Mouse (Mus musculus): Measurements from ENCODE around the gene Gm36176. TPM values are rescaled to one million over a fixed set of nuclear protein-coding genes. Genes with fewer than 3 reads are reported as not detected.

The Gm36176 gene
- not detected for total RNA-seq (2023)

DNA sequence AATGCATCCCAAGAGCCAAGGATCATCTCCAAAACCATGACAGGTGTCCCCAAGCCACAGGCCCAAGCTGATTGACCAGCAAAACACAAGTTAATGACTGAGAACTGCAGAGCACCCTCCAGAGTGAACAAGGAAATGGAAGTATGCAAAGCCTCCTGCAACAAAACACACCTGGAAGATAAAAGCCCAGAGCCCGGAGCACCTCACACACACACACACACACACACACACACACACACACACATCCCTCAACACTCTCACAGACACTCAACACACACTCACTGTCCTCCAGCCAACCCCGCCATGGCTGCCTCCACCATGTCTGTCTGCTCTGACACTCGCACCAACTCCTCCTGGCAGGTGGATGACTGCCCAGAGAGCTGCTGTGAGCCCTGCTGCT, at the start of gene Gm36176:
Gm36176 (plus strand) TSS at position 301 of the 400 bp plus-strand sequence.

DNA sequence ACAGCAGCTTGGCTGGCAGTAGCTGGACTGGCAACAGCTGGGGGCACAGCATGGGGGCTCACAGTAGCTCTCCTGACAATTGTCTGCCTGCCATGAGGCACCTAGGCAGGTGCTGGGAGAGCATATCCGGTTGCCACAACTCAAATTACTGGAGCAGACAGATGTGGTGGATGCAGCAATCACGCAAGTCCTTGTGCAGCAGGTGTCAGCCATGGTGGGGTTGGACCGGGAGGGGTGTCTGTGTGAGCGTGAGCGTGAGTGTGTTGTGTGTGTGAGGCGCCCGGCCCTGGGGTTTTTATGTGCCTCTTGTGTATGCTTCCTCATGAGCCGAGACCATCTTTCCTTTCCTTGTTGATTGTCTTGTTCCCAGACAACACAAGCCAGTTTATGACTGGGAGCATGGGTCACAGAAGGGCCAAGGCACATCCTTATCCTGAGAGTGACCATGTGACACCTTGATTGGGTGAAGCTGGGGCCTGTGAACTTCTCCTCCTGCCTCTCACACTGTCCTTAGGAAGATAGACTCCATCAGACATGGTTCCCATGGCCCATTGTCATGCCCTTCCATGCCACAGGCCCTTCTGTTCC, 47.6 kb upstream of the Gm36176 start, which contains the start of gene Gm19668:
Gm19668 (minus strand) TSS at position 213 of the 588 bp plus-strand sequence.

DNA sequence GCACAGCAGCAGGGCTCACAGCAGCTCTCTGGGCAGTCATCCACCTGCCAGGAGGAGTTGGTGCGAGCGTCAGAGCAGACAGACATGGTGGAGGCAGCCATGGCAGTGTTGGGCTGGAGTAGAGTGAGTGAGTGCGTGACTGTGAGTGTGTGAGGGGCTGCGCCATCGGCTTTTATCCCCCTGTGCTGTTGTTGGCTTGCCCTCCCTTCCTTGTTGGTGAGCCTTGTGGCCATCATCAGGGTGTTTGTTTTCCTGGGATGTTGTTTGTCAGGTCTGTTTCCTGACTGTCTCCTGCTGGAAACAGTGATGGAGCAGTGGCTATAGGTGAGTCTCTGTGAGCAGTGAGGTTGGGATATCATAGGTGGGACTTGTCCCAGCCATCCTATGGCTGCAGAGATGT, 34.9 kb upstream of the Gm36176 start, which contains the start of gene Gm9507:
Gm9507 (minus strand) TSS at position 101 of the 400 bp plus-strand sequence.

DNA sequence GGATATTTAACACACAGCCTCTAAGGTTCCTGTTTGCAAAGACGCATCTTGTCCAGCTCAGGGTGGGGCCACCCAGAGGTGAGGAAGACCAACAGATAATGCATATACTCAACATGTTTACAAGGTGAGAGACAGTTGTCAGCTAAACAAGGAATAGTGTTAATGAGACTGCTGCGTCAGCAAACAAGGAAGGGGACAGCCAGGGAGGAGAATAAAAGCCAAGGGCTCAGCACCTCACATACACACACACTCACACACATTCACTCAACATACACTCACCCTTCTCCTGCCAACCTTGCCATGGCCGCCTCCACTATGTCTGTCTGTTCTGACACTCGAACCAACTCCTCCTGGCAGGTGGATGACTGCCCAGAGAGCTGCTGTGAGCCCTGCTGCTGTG, 32.2 kb upstream of the Gm36176 start, which contains the start of gene Gm2696:
Gm2696 (plus strand) TSS at position 301 of the 400 bp plus-strand sequence.

DNA sequence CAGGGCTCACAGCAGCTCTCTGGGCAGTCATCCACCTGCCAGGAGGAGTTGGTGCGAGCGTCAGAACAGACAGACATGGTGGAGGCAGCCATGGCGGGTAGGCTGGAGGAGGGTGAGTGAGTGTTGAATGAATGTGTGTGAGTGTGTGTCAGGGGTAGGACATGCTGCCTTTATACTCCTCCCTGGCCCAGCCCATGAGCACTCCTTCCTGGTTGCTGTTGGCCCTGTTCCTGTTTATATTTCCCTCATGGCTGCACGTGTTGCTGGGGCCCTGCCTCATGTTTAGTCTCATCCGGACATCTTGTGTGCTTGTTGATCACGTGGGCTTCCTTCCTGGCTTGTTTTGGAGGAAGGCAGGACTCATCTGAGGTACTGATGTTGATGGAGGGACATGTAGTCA, 19.7 kb upstream of the Gm36176 start, which contains the start of gene Krtap10-4:
Krtap10-4 (minus strand) TSS at position 145 of the 400 bp plus-strand sequence.

DNA sequence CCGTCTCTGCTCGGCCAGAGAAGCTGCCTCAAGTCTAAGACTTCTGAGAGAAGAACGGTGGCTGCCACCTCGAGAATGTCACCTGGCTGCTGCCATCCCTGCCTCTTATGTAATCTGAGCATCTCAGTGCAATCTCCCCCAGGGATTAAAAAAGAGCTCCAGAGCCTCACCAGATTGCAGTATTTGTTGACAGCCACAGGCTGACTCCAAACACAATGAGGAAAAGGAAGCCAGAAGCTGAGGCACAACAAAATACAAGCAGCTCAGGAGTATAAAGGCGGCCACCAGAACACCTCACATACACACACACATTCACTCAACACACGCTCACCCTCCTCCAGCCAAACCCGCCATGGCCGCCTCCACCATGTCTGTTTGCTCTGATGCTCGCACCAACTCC, 11.0 kb upstream of the Gm36176 start, which contains the start of gene Krtap10-10:
Krtap10-10 (plus strand) TSS at position 301 of the 400 bp plus-strand sequence.

DNA sequence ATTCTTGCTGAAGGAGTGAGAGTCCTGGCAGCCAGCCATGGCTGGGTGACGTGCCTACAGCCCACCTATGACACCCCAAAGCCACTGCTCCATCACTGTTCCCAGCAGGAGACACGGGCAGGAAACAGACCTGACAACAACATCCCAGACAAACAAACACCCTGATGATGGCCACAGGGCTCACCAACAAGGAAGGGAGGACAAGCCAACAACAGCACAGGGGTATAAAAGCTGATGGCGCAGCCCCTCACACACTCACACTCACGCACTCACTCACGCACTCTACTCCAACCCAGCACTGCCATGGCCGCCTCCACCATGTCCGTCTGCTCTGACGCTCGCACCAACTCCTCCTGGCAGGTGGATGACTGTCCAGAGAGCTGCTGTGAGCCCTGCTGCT, 6.0 kb downstream of the Gm36176 start, which contains the start of gene Gm10318:
Gm10318 (plus strand) TSS at position 301 of the 400 bp plus-strand sequence.

DNA sequence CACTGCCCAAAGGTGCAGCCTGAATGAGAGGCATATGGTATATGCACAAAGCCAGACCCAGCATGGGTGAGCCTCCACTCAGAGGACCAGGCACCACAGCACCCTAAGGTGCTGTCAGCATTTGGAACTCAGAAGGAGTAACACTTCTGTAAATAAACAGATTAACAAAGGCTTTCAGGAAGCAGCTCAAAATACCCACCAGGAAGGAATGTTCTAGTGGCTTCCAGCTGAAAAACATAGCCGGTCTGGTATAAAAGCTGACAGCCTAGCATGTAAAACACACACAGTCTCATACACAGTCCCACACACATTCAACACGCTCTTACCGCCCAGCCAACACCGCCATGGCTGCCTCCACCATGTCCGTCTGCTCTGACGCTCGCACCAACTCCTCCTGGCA, 15.1 kb downstream of the Gm36176 start, which contains the start of gene Gm3285:
Gm3285 (plus strand) TSS at position 301 of the 400 bp plus-strand sequence.

Other genes starting within 250 kb of the Gm36176 start
- 49.8 TPM for gene Sumo3, start 240.7 kb upstream of the Gm36176 start, total RNA-seq (2023)
- 2.4 TPM for gene Gm49325, start 240.6 kb upstream of the Gm36176 start, total RNA-seq (2023)
- 41.4 TPM for gene Ube2g2, start 224.5 kb upstream of the Gm36176 start, total RNA-seq (2023)
- gene Tspear, start 160.2 kb upstream of the Gm36176 start, total RNA-seq (2023) = 1.2 TPM
- not detected for gene Gm19402, start 156.0 kb upstream of the Gm36176 start, total RNA-seq (2023)
- gene Gm9508, start 149.6 kb upstream of the Gm36176 start, total RNA-seq (2023) = not detected
- gene Gm10272, start 140.2 kb upstream of the Gm36176 start, total RNA-seq (2023) = not detected
- gene Gm10024, start 135.3 kb upstream of the Gm36176 start, total RNA-seq (2023) = not detected
- gene Gm10142, start 131.0 kb upstream of the Gm36176 start, total RNA-seq (2023) = not detected
- gene Krtap12-1, start 126.2 kb upstream of the Gm36176 start, total RNA-seq (2023) = not detected
- gene Gm10100, start 120.3 kb upstream of the Gm36176 start, total RNA-seq (2023) = not detected
- not detected for gene Gm18596, start 104.2 kb upstream of the Gm36176 start, total RNA-seq (2023)
- not detected for gene Gm9736, start 95.4 kb upstream of the Gm36176 start, total RNA-seq (2023)
- not detected for gene Gm3233, start 87.1 kb upstream of the Gm36176 start, total RNA-seq (2023)
- gene Gm3238, start 75.5 kb upstream of the Gm36176 start, total RNA-seq (2023) = not detected
- gene Gm7138, start 69.9 kb upstream of the Gm36176 start, total RNA-seq (2023) = not detected
- gene Gm3250, start 64.3 kb upstream of the Gm36176 start, total RNA-seq (2023) = not detected
- not detected for gene Gm7137, start 58.6 kb upstream of the Gm36176 start, total RNA-seq (2023)
- gene Gm9639, start 51.7 kb upstream of the Gm36176 start, total RNA-seq (2023) = not detected
- gene Gm19668, start 47.7 kb upstream of the Gm36176 start, total RNA-seq (2023) = not detected
- not detected for gene Gm9507, start 35.0 kb upstream of the Gm36176 start, total RNA-seq (2023)
- gene Gm2696, start 32.1 kb upstream of the Gm36176 start, total RNA-seq (2023) = not detected
- gene Krtap10-4, start 19.7 kb upstream of the Gm36176 start, total RNA-seq (2023) = not detected
- not detected for gene Krtap10-10, start 10.9 kb upstream of the Gm36176 start, total RNA-seq (2023)
- gene Gm10318, start 6.1 kb downstream of the Gm36176 start, total RNA-seq (2023) = not detected
- not detected for gene Gm3285, start 15.2 kb downstream of the Gm36176 start, total RNA-seq (2023)
- gene Lrrc3, start 55.7 kb downstream of the Gm36176 start, total RNA-seq (2023) = not detected
- 2.8 TPM for gene Trpm2, start 123.8 kb downstream of the Gm36176 start, total RNA-seq (2023)
- 10.4 TPM for gene 1810043G02Rik, start 131.7 kb downstream of the Gm36176 start, total RNA-seq (2023)
- gene Pfkl, start 163.3 kb downstream of the Gm36176 start, total RNA-seq (2023) = 64.9 TPM
- not detected for gene Dnmt3l, start 195.1 kb downstream of the Gm36176 start, total RNA-seq (2023)
- 0.61 TPM for gene Aire, start 196.8 kb downstream of the Gm36176 start, total RNA-seq (2023)
- 13.0 TPM for gene Icosl, start 222.5 kb downstream of the Gm36176 start, total RNA-seq (2023)